Mouse (Mus musculus) heart, adult 2 months (tissue): ENCODE results near the gene Lmntd1. TPM values are rescaled to one million over a fixed set of nuclear protein-coding genes. Genes with fewer than 3 reads are reported as not detected.
A peak's percentile ranks its signal among the peaks of the same experiment; 100 is the strongest.

ENCODE experiments used
- DNase-seq, 2 experiments: peaks; one replicate each; pipeline ENCODE4 v3.0.0; 2021
- H3K27ac ChIP-seq: fragments of 200-600 bp; 2 replicates; pipeline ENCODE4 v1.8.1; 2022
- H3K27me3 ChIP-seq: fragments of 200-500 bp; 2 replicates; pipeline ENCODE4 v1.6.1; 2012; ENCODE audit warnings: mild to moderate bottlenecking, low read length, inconsistent platforms, mixed read lengths; ENCODE audit not compliant: control insufficient read depth, insufficient read depth
- H3K36me3 ChIP-seq: fragments of 200-500 bp; 2 replicates; pipeline ENCODE4 v1.6.1; 2012; ENCODE audit warnings: low read length, inconsistent platforms; ENCODE audit not compliant: control insufficient read depth, insufficient read depth
- H3K4me1 ChIP-seq: fragments of 200-500 bp; 2 replicates; pipeline ENCODE4 v1.6.1; 2011; ENCODE audit warnings: low read length; ENCODE audit not compliant: control insufficient read depth, insufficient read depth
- H3K4me3 ChIP-seq: fragments of 200-600 bp; 2 replicates; pipeline ENCODE4 v1.8.1; 2022
- H3K79me2 ChIP-seq: fragments of 200-500 bp; replicated peaks from 2 replicates; pipeline ENCODE4 v1.6.1; 2012; ENCODE audit warnings: mild to moderate bottlenecking, inconsistent platforms, low read length, moderate library complexity, mixed read lengths; ENCODE audit not compliant: control insufficient read depth, insufficient read depth
- H3K9ac ChIP-seq: fragments of 200-500 bp; 2 replicates; pipeline ENCODE4 v1.6.1; 2012; ENCODE audit warnings: low read depth, mild to moderate bottlenecking, control low read depth, inconsistent platforms, low read length, mixed read lengths
- CTCF ChIP-seq: fragments of 200-600 bp; IDR thresholded peaks from 2 replicates; pipeline ENCODE4 v1.8.1; 2022; ENCODE audit warnings: antibody characterized with exemption, mild to moderate bottlenecking, moderate library complexity
- EP300 ChIP-seq: fragments of 200-500 bp; IDR thresholded peaks from 2 replicates; pipeline ENCODE4 v1.6.1; 2011; ENCODE audit warnings: low read depth, low read length, control low read depth; ENCODE audit not compliant: insufficient read depth
- POLR2A ChIP-seq: fragments of 200-500 bp; IDR thresholded peaks from 2 replicates; pipeline ENCODE4 v1.6.1; 2011; ENCODE audit warnings: mild to moderate bottlenecking, low read depth, low read length, control low read depth; ENCODE audit not compliant: insufficient read depth
- WGBS: fragments of 180-500 bp; shearing (Covaris S2); methylation state at CpG from one replicate; pipeline ENCODE4 v1.1.7; 2018; 5-methylcytosine and 5-hydroxymethylcytosine counted together
- intact Hi-C: fragments of 180-260 bp; cut with DNase I; formaldehyde crosslinking; loops from one replicate; pipeline ENCODE4 v1.15.1; 2025
- polyA plus RNA-seq: library from polyadenylated mRNA; depleted of rRNA; stranded (reverse); fragments of >200 nt; gene quantifications from 2 replicates; pipeline ENCODE4 v1.2.3, GENCODE M21; 2012
- total RNA-seq, 2 experiments: library from RNA; stranded (reverse); gene quantifications; 2 replicates each; pipeline ENCODE4 v1.2.3; 2021

The Lmntd1 gene
- total and polyA plus RNA-seq, 3 experiments = 2.0 to 6.7 (median 2.2) TPM

- intact Hi-C loops = no loop called here
- TF ChIP-seq POLR2A (no peak), CTCF (no peak), EP300 (no peak)
- Histone ChIP-seq H3K36me3 (no peaks in the 10 kb centered on the region), H3K9ac (no peak overlapping the region), H3K79me2 (no peaks in the 10 kb centered on the region), H3K4me3 (no peak overlapping the region), H3K27ac (no peak overlapping the region), H3K4me1 (no peaks in the 10 kb centered on the region), H3K27me3 (no peaks in the 10 kb centered on the region)
- 72% methylated on average over 10 of the region's 10 CpGs for WGBS
- DNase-seq = no peak
Measured at GRCm38 (mm10) chr6:145426501-145426900, 187.6 kb downstream of the Lmntd1 start.

GRCm38 (mm10) chr6:145424156-145424555 lies 190.0 kb downstream of the Lmntd1 start:
- no peaks in the 10 kb centered on the region for H3K27me3 ChIP-seq
- no peak for TF ChIP-seq POLR2A
- TF ChIP-seq EP300 = no peak
- TF ChIP-seq CTCF = no peak
- H3K4me3 ChIP-seq = no peak overlapping the region
- intact Hi-C loops = no loop called here
- 84% methylated on average over 1 of the region's 1 CpGs for WGBS
- no peaks in the 10 kb centered on the region for H3K79me2 ChIP-seq
- DNase-seq = no peak
- H3K4me1 ChIP-seq = no peaks in the 10 kb centered on the region
- no peak overlapping the region for H3K27ac ChIP-seq
- H3K36me3 ChIP-seq = no peaks in the 10 kb centered on the region
- H3K9ac ChIP-seq = no peak overlapping the region

DNA sequence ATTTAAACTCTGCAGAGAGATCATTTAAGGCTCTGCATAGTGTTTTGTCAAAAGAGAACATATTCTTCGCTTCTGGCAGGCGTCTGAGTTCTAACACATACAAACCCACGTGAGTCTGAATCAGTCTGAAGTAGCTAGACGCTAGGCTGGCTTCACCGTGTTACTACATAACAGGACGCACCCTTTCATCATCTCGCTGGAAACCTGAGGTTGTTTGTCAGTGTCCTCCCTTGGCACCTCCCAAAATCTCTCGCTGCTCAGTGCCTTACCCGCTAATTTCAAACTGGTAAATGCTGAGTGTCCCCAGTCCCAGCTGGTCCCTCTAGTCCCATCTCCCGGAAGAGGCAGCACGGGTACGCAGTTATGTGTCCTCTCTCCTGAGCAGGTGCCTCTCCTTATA lies 190.6 kb downstream of the Lmntd1 start:
- Histone ChIP-seq H3K36me3 (no peaks in the 10 kb centered on the region), H3K79me2 (no peaks in the 10 kb centered on the region), H3K4me1 (no peaks in the 10 kb centered on the region), H3K27me3 (no peaks in the 10 kb centered on the region), H3K4me3 (no peak overlapping the region), H3K27ac (no peak overlapping the region), H3K9ac (no peak overlapping the region)
- 86% methylated on average over 12 of the region's 12 CpGs for WGBS
- DNase-seq = no peak
- intact Hi-C loops = no loop called here
- TF ChIP-seq POLR2A = no peak
- no peak for TF ChIP-seq EP300
- no peak for TF ChIP-seq CTCF

DNA sequence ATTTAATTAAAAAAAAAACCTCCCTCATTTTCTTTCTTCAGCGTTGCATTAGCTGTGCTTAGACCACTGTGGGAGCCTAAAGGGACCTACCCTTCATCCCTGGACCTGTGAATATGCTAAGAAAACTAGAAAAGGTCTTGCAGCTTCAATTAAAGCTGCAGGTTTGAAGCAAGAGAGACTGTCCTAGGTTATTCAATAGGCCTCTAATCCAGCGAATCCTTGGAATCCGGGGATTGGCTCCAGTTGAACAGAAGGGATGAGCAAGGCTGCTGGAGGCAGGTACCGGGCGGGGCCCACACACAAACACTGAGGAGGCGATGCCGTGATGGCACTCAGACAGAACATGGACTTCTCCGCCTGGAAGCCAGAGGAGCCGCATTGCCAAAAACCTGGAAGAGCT lies 192.5 kb downstream of the Lmntd1 start:
- Histone ChIP-seq H3K4me3 (no peak overlapping the region), H3K27ac (no peak overlapping the region), H3K79me2 (no peaks in the 10 kb centered on the region), H3K36me3 (no peaks in the 10 kb centered on the region), H3K9ac (no peak overlapping the region), H3K4me1 (no peaks in the 10 kb centered on the region), H3K27me3 (no peaks in the 10 kb centered on the region)
- intact Hi-C loops = no loop called here
- no peak for DNase-seq
- TF ChIP-seq CTCF (no peak), EP300 (no peak), POLR2A (no peak)
- 93% methylated on average over 9 of the region's 9 CpGs for WGBS

DNA sequence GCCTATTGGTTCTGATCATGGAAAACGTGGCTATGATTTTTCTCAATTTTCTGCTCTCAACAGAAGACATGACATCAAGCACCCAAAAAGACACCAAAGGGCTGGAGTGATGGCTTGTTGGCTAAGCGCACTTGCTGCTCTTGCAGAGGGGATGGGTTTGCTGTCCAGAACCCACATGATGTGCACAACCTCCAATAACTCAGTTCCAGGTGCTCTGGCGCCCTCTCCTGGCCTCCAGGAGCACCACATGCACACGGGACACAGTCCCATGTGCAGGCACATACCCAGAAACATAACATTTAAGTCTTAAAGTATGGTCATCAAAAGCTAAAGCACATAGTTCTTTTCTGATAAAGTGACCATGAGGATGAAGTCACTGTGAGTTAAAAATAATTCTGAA lies 193.7 kb downstream of the Lmntd1 start:
- H3K79me2 ChIP-seq = no peaks in the 10 kb centered on the region
- no peak overlapping the region for H3K9ac ChIP-seq
- intact Hi-C loops = no loop called here
- H3K36me3 ChIP-seq = no peaks in the 10 kb centered on the region
- no peaks in the 10 kb centered on the region for H3K4me1 ChIP-seq
- peak; percentile 34; the same call in 1 of the 2 replicates for TF ChIP-seq CTCF
- no peak for TF ChIP-seq POLR2A
- TF ChIP-seq EP300 = no peak
- WGBS = 69% methylated on average over 4 of the region's 4 CpGs
- H3K27me3 ChIP-seq = no peaks in the 10 kb centered on the region
- H3K4me3 ChIP-seq = no peak overlapping the region
- H3K27ac ChIP-seq = no peak overlapping the region
- DNase-seq = no peak

GRCm38 (mm10) chr6:145418856-145419255 lies 195.3 kb downstream of the Lmntd1 start:
- Histone ChIP-seq H3K4me3 (no peak overlapping the region), H3K4me1 (no peaks in the 10 kb centered on the region), H3K36me3 (no peaks in the 10 kb centered on the region), H3K79me2 (no peaks in the 10 kb centered on the region), H3K27me3 (no peaks in the 10 kb centered on the region), H3K27ac (no peak overlapping the region), H3K9ac (no peak overlapping the region)
- 93% methylated on average over 5 of the region's 5 CpGs for WGBS
- TF ChIP-seq EP300 = no peak
- TF ChIP-seq CTCF = no peak
- TF ChIP-seq POLR2A = no peak
- intact Hi-C loops = no loop called here
- DNase-seq = no peak

GRCm38 (mm10) chr6:145417720-145418440 lies 196.2 kb downstream of the Lmntd1 start:
- WGBS = 87% methylated on average over 8 of the region's 8 CpGs
- H3K27me3 ChIP-seq = no peaks in the 10 kb centered on the region
- no peak overlapping the region for H3K27ac ChIP-seq
- no peaks in the 10 kb centered on the region for H3K4me1 ChIP-seq
- no peak overlapping the region for H3K4me3 ChIP-seq
- no peak for TF ChIP-seq POLR2A
- intact Hi-C loops = loop anchor here (1.0 kb wide), 1 partner anchor 375 kb away; no protein-coding TSS in a partner anchor
- H3K9ac ChIP-seq = no peak overlapping the region
- no peaks in the 10 kb centered on the region for H3K36me3 ChIP-seq
- DNase-seq = no peak
- H3K79me2 ChIP-seq = no peaks in the 10 kb centered on the region
